Mouse (Mus musculus) embryo, embryonic 10 days (tissue): ENCODE measurements at regions not wholly inside any gene's neighbourhood (a gene's known extent, or its start where the extent isn't known, plus 50 kb on each side); places are given as distances from the start of the nearest gene placed in this dataset.
"Not testable (repeated sequence)": the region's sequence is repeated elsewhere in the genome, so short reads cannot be mapped to it uniquely, and the experiment has no call there.

Source experiments
- DNase-seq: peaks from one replicate; pipeline ENCODE4 v3.0.0-alpha.2; 2015; ENCODE audit warnings: low spot score

- DNase-seq: peak; percentile 3
These were observed 254.4 kb upstream of the Lrrc4c start for GRCm38 (mm10) chr2:96063571-96063970.

- DNase-seq: not testable (repeated sequence)
These were observed 209.5 kb upstream of the Lrrc4c start for GRCm38 (mm10) chr2:96108451-96108850.

GRCm38 (mm10) chr2:96120081-96120480 lies 197.9 kb upstream of the Lrrc4c start:
- no peak for DNase-seq

GRCm38 (mm10) chr2:96138570-96138969 lies 179.4 kb upstream of the Lrrc4c start:
- no peak for DNase-seq

- DNase-seq: no peak
These were observed 162.7 kb upstream of the Lrrc4c start for GRCm38 (mm10) chr2:96155295-96155694.

- DNase-seq: no peak
These were observed 151.3 kb upstream of the Lrrc4c start for GRCm38 (mm10) chr2:96166624-96167023.
